Mouse (Mus musculus): ENCODE measurements around the gene Ppy.

Ppy gene

GRCm38 (mm10) chr11:102101219-102101618, at the start of gene Ppy:
Ppy (minus strand) TSS chr11:102101319.
- no peak for DNase-seq (ENCODE audit: low read depth, low spot score)

- no peak for DNase-seq (ENCODE audit: low read depth, low spot score)
Observed at GRCm38 (mm10) chr11:102147213-102147989, 46.3 kb upstream of the Ppy start.

GRCm38 (mm10) chr11:102146531-102146930, 45.4 kb upstream of the Ppy start:
- no peak for DNase-seq (ENCODE audit: low read depth, low spot score)

GRCm38 (mm10) chr11:102146005-102146404, 44.9 kb upstream of the Ppy start:
- DNase-seq (ENCODE audit: low read depth, low spot score), result no peak

GRCm38 (mm10) chr11:102145471-102146001, 44.4 kb upstream of the Ppy start, which contains the start of gene Nags:
Nags (plus strand) TSS chr11:102145513.
- no peak for DNase-seq (ENCODE audit: low read depth, low spot score)

- DNase-seq (ENCODE audit: low read depth, low spot score), result no peak
Observed at GRCm38 (mm10) chr11:102144957-102145470, 43.9 kb upstream of the Ppy start.

- DNase-seq (ENCODE audit: low read depth, low spot score), result no peak
Observed at GRCm38 (mm10) chr11:102142355-102142754, 41.2 kb upstream of the Ppy start.

GRCm38 (mm10) chr11:102140508-102140907, 39.4 kb upstream of the Ppy start:
- DNase-seq (ENCODE audit: low read depth, low spot score), result peak; percentile 50

- DNase-seq (ENCODE audit: low read depth, low spot score), result peak; percentile 61
Observed at GRCm38 (mm10) chr11:102138447-102138740, 37.3 kb upstream of the Ppy start.

- DNase-seq (ENCODE audit: low read depth, low spot score), result no peak
Observed at GRCm38 (mm10) chr11:102137625-102138446, 36.7 kb upstream of the Ppy start.

GRCm38 (mm10) chr11:102134516-102134915, 33.4 kb upstream of the Ppy start:
- no peak for DNase-seq (ENCODE audit: low read depth, low spot score)

GRCm38 (mm10) chr11:102117386-102117785, 16.3 kb upstream of the Ppy start:
- no peak for DNase-seq (ENCODE audit: low read depth, low spot score)

- no peak for DNase-seq (ENCODE audit: low read depth, low spot score)
Observed at GRCm38 (mm10) chr11:102116241-102116640, 15.1 kb upstream of the Ppy start.

GRCm38 (mm10) chr11:102111576-102111975, 10.5 kb upstream of the Ppy start:
- DNase-seq (ENCODE audit: low read depth, low spot score), result no peak

GRCm38 (mm10) chr11:102107732-102108131, 6.6 kb upstream of the Ppy start, which contains the start of gene Pyy:
Pyy (minus strand) TSS chr11:102107832.
- DNase-seq (ENCODE audit: low read depth, low spot score), result no peak

GRCm38 (mm10) chr11:102106911-102107310, 5.8 kb upstream of the Ppy start:
- no peak for DNase-seq (ENCODE audit: low read depth, low spot score)

GRCm38 (mm10) chr11:102102485-102103258, 1.6 kb upstream of the Ppy start:
- peak; percentile 81 for DNase-seq (ENCODE audit: low read depth, low spot score)

GRCm38 (mm10) chr11:102096887-102097391, 4.2 kb downstream of the Ppy start:
- peak; percentile 88 for DNase-seq (ENCODE audit: low read depth, low spot score)

- DNase-seq (ENCODE audit: low read depth, low spot score), result no peak
Observed at GRCm38 (mm10) chr11:102096446-102096845, 4.7 kb downstream of the Ppy start.

GRCm38 (mm10) chr11:102095676-102096075, 5.4 kb downstream of the Ppy start:
- no peak for DNase-seq (ENCODE audit: low read depth, low spot score)

GRCm38 (mm10) chr11:102089088-102089808, 11.9 kb downstream of the Ppy start:
- peak; percentile 68 for DNase-seq (ENCODE audit: low read depth, low spot score)

Measured in embryo, embryonic 11.5 days (tissue).